Mouse (Mus musculus) midbrain, embryonic 11.5 days (tissue): ENCODE data around the gene Pik3r1. TPM values are rescaled to one million over a fixed set of nuclear protein-coding genes. Genes with fewer than 3 reads are reported as not detected.

Experiments
- ATAC-seq: fragments of 200-750 bp; cut with Nextera tagmentation; 2 replicates; pipeline ENCODE4 v1.8.0; 2017; ENCODE audit warnings: moderate TSS enrichment, moderate library complexity; ENCODE audit not compliant: low FRiP score
- DNase-seq: peaks from one replicate; pipeline ENCODE4 v3.0.0; 2015; ENCODE audit warnings: low spot score; ENCODE audit errors: missing footprints
- H3K27ac ChIP-seq: fragments of 300-500 bp; sonication (generic); 2 replicates; pipeline ENCODE4 v1.5.1; 2014; ENCODE audit warnings: low read depth, low read length
- H3K27me3 ChIP-seq: fragments of 300-500 bp; sonication (generic); 2 replicates; pipeline ENCODE4 v1.6.1; 2014; ENCODE audit warnings: mild to moderate bottlenecking, low read length, moderate library complexity, mixed read lengths; ENCODE audit not compliant: control insufficient read depth, insufficient read depth
- H3K36me3 ChIP-seq: fragments of 300-500 bp; sonication (generic); 2 replicates; pipeline ENCODE4 v1.6.1; 2014; ENCODE audit warnings: mild to moderate bottlenecking, low read length, moderate library complexity, mixed read lengths; ENCODE audit not compliant: control insufficient read depth, insufficient read depth
- H3K4me1 ChIP-seq: fragments of 300-500 bp; sonication (generic); 2 replicates; pipeline ENCODE4 v1.6.1; 2014; ENCODE audit warnings: low read length; ENCODE audit not compliant: control insufficient read depth, insufficient read depth
- H3K4me2 ChIP-seq: fragments of 300-500 bp; sonication (generic); 2 replicates; pipeline ENCODE4 v1.6.1; 2014; ENCODE audit warnings: mild to moderate bottlenecking, moderate library complexity
- H3K4me3 ChIP-seq: fragments of 300-500 bp; sonication (generic); 2 replicates; pipeline ENCODE4 v1.5.1; 2014; ENCODE audit warnings: low read depth, low read length
- H3K9ac ChIP-seq: fragments of 300-500 bp; sonication (generic); 2 replicates; pipeline ENCODE4 v1.6.1; 2014; ENCODE audit warnings: low read length
- H3K9me3 ChIP-seq: fragments of 300-500 bp; sonication (generic); 2 replicates; pipeline ENCODE4 v1.6.1; 2016; ENCODE audit warnings: low read length; ENCODE audit not compliant: control insufficient read depth
- WGBS: fragments of 180-500 bp; shearing (Covaris S2); extraction: QIAGEN DNeasy Blood & Tissue Kit; methylation state at CpG from one replicate; pipeline ENCODE4 v1.1.7; 2014; 5-methylcytosine and 5-hydroxymethylcytosine counted together
- polyA plus RNA-seq: library from polyadenylated mRNA; unstranded; fragments of >200 nt; fragmentation: Nextera tagmentation; extraction: Ambion mirVana; gene quantifications from 2 replicates; pipeline ENCODE4 v1.2.1, GENCODE M21; 2014

Gene Pik3r1
- polyA plus RNA-seq, 1 experiment from 2014 or later = 13.9 TPM

DNA sequence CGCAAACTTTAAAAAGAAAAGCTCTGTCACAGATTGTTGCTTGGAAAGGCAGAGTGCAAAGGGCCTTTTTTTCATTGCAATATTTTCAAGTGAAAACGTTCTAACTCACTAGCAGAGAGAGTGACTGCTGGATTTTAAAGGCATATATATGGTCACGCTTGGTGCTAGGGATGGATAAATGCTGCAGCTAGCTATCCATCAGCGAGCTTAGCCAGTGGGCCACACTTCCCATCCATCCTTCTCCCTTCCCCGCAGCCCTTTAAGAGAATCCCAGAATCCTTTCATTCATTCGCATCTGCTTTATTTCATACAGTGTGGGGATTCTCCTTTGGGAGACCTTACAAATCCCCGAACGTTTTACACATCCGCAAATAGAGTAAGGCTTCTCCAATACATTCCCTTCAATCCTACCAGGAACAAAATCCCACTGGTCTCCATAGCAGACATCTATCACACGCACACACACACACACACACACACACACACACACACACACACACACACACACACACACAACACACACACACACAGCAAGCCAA, 32.9 kb upstream of the Pik3r1 start:
- H3K9ac ChIP-seq = peak overlapping the region; percentile 54
- H3K4me1 ChIP-seq = peaks cover 6% of the 10 kb centered on the region; the same call in 1 of the 2 replicates
- H3K4me2 ChIP-seq = peak overlapping the region; percentile 44
- no peaks in the 10 kb centered on the region for H3K27me3 ChIP-seq
- H3K36me3 ChIP-seq = no peaks in the 10 kb centered on the region
- H3K27ac ChIP-seq = peak overlapping the region; percentile 35; the same call in 1 of the 2 replicates
- ATAC-seq = peak; percentile 45
- H3K9me3 ChIP-seq = no peaks in the 10 kb centered on the region
- H3K4me3 ChIP-seq = peak overlapping the region; percentile 30
- no peak for DNase-seq
- 21% methylated on average over 10 of the region's 10 CpGs for WGBS

DNA sequence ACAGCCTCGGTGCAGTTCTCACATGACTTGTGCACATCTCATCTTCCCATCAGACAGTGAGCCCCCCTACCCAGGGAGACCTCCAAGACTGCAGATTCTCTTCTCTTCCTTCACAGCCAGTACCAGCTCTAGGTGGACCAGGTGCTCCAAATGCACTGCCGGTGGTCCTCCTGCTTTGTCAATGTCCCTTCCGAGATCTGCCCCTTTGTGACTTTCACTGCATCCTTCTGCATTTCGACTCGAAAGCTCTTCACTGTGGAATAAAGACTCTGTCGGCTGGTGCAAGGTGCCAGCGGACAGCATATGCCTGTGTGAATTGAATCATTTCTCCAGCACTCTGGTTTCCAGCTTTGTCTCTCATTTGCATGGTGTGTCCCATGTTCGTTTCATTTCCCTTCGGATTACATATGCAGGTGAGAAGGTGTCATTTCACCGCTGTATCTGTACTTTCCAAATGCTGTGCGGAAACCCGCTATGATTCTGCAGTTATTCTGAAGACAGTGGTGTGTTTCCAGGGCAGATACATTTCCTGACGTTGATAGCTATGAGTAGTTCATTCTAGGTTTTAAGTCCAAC, 32.1 kb upstream of the Pik3r1 start:
- ATAC-seq (no peak), DNase-seq (peak; percentile 84)
- no peak overlapping the region for H3K4me2 ChIP-seq
- H3K27ac ChIP-seq = no peak overlapping the region
- no peaks in the 10 kb centered on the region for H3K9me3 ChIP-seq
- 80% methylated on average over 13 of the region's 13 CpGs for WGBS
- no peak overlapping the region for H3K4me3 ChIP-seq
- H3K4me1 ChIP-seq = peaks cover 6% of the 10 kb centered on the region; the same call in 1 of the 2 replicates
- no peaks in the 10 kb centered on the region for H3K36me3 ChIP-seq
- H3K9ac ChIP-seq = no peak overlapping the region
- no peaks in the 10 kb centered on the region for H3K27me3 ChIP-seq

- DNase-seq (no peak), ATAC-seq (no peak)
- WGBS = 93% methylated on average over 2 of the region's 2 CpGs
- H3K4me3 ChIP-seq = no peak overlapping the region
- H3K4me2 ChIP-seq = no peak overlapping the region
- H3K36me3 ChIP-seq = no peaks in the 10 kb centered on the region
- no peak overlapping the region for H3K27ac ChIP-seq
- no peaks in the 10 kb centered on the region for H3K27me3 ChIP-seq
- H3K9me3 ChIP-seq = no peaks in the 10 kb centered on the region
- H3K4me1 ChIP-seq = peaks cover 6% of the 10 kb centered on the region; the same call in 1 of the 2 replicates
- no peak overlapping the region for H3K9ac ChIP-seq
Observed at GRCm38 (mm10) chr13:101799318-101799717, 31.3 kb upstream of the Pik3r1 start.

GRCm38 (mm10) chr13:101798522-101798921, 30.5 kb upstream of the Pik3r1 start:
- DNase-seq (no peak), ATAC-seq (no peak)
- Histone ChIP-seq H3K4me2 (no peak overlapping the region), H3K4me3 (no peak overlapping the region), H3K9ac (no peak overlapping the region), H3K4me1 (peaks cover 6% of the 10 kb centered on the region; the same call in 1 of the 2 replicates), H3K27me3 (no peaks in the 10 kb centered on the region), H3K9me3 (no peaks in the 10 kb centered on the region), H3K27ac (no peak overlapping the region), H3K36me3 (no peaks in the 10 kb centered on the region)
- WGBS = 85% methylated on average over 4 of the region's 4 CpGs

DNA sequence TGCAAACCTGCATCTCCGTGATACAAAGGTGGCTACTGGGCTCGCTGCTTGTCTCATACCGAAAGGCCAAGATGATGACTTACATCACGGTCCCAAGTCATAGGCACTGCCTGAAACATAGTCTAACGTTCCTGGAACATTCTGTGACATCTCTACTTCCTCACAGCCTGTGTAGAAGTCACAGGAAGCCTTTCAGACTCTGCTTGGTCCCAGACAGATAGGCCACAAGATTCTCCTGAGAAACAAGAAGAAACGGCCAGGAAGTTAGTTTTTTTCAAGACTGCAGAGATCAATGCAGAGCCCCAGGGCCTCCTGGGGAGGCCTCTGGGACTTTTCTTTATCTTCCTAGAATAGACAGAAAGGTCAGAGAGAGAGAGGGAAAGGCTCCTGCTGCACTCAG, 29.0 kb upstream of the Pik3r1 start:
- Histone ChIP-seq H3K4me3 (no peak overlapping the region), H3K4me1 (peaks cover 6% of the 10 kb centered on the region; the same call in 1 of the 2 replicates), H3K9ac (no peak overlapping the region), H3K27me3 (no peaks in the 10 kb centered on the region), H3K9me3 (no peaks in the 10 kb centered on the region), H3K27ac (no peak overlapping the region), H3K36me3 (no peaks in the 10 kb centered on the region), H3K4me2 (no peak overlapping the region)
- 54% methylated on average over 6 of the region's 6 CpGs for WGBS
- ATAC-seq = no peak
- no peak for DNase-seq

DNA sequence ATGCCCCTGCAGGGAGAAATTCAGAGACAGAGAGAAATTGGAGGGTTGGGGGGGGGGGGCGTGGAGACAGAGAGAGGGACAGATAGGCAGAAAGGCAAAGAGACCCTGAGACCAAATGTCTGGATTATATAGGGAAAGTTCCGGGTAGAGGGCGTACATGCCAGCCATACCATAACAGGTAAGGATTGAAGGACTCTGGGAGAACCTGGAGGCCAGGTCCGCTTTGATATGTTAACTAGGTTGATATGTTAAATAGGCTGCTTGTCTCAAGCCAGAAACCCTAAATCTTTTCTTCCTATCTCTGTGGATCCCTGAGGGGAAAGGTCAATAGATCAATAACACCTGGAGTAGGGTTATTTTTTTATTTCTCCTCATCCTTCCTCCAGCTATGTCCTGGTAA, 17.7 kb upstream of the Pik3r1 start:
- Histone ChIP-seq H3K36me3 (no peaks in the 10 kb centered on the region), H3K27ac (no peak overlapping the region), H3K27me3 (no peaks in the 10 kb centered on the region), H3K4me3 (no peak overlapping the region), H3K9me3 (no peaks in the 10 kb centered on the region), H3K9ac (no peak overlapping the region), H3K4me1 (no peaks in the 10 kb centered on the region), H3K4me2 (no peak overlapping the region)
- ATAC-seq = no peak
- 80% methylated on average over 4 of the region's 4 CpGs for WGBS
- no peak for DNase-seq

DNA sequence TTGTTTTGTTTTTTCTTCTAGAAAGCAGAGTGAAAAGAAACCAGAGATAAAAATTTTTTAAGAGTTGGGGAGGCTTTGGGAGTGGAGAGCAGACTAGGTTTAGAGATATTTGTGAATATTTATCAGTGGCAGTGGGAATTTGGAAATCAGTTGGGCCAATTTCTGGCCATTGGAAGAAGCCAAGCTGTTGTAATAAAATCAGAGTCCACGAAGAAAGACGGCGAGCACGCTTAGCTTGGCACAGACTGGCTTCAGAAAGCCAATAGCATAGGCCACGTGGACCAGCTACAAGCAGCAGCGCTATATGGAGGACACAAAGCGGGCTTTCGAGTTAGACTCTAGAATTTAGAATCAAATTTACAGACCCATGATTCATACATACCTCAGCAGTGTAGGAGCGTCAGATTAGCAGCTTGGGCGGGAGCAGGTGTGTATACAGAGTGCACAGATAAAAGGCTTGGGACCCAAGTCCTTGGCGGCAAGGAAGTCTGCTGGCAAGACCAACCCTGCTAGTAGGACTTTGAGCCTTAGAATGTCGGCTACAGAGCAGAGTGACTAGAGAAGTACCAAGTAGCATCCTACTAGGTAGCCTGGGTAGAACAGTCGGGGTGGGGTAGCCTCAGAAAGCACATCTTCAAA, 16.8 kb upstream of the Pik3r1 start:
- Histone ChIP-seq H3K4me1 (no peaks in the 10 kb centered on the region), H3K9ac (no peak overlapping the region), H3K36me3 (no peaks in the 10 kb centered on the region), H3K4me3 (no peak overlapping the region), H3K27me3 (no peaks in the 10 kb centered on the region), H3K9me3 (no peaks in the 10 kb centered on the region), H3K4me2 (no peak overlapping the region), H3K27ac (no peak overlapping the region)
- ATAC-seq = no peak
- 94% methylated on average over 13 of the region's 13 CpGs for WGBS
- no peak for DNase-seq

- WGBS = 88% methylated on average over 4 of the region's 4 CpGs
- no peaks in the 10 kb centered on the region for H3K9me3 ChIP-seq
- H3K27me3 ChIP-seq = no peaks in the 10 kb centered on the region
- no peak for DNase-seq
- H3K36me3 ChIP-seq = no peaks in the 10 kb centered on the region
- no peak overlapping the region for H3K9ac ChIP-seq
- H3K4me3 ChIP-seq = no peak overlapping the region
- no peak overlapping the region for H3K4me2 ChIP-seq
- ATAC-seq = no peak
- H3K4me1 ChIP-seq = no peaks in the 10 kb centered on the region
- no peak overlapping the region for H3K27ac ChIP-seq
Observed at GRCm38 (mm10) chr13:101779011-101779410, 11.0 kb upstream of the Pik3r1 start.

DNA sequence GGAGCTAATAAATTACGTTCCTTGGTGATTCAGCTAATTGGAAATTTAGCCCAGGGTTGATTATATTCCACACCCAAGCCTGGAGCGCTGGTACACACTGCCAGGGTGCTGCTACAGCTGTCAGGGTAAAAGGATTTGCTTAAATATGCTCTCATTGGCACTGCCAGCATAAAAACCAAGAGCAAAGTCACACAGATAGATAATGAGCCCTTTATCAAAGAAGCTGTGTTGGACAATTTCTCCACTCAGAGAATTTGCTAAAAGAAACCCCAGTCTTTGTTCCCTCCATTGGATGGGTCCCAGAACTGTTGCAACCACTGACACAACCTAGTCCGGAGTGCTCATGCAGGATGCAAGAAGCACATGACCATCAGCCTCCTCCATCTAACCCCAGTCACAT, 9.8 kb upstream of the Pik3r1 start:
- Histone ChIP-seq H3K9ac (no peak overlapping the region), H3K4me3 (no peak overlapping the region), H3K4me2 (no peak overlapping the region), H3K9me3 (no peaks in the 10 kb centered on the region), H3K27ac (no peak overlapping the region), H3K27me3 (no peaks in the 10 kb centered on the region), H3K36me3 (no peaks in the 10 kb centered on the region), H3K4me1 (no peaks in the 10 kb centered on the region)
- WGBS = 88% methylated on average over 3 of the region's 3 CpGs
- DNase-seq (no peak), ATAC-seq (no peak)
